Mouse (Mus musculus) G1E (cell line): ENCODE measurements at regions not wholly inside any gene's neighbourhood (a gene's known extent, or its start where the extent isn't known, plus 50 kb on each side); places are given as distances from the start of the nearest gene placed in this dataset.

Source experiments
- ATAC-seq: 2 replicates; pipeline ENCODE4 v1.8.0; 2016; ENCODE audit warnings: mild to moderate bottlenecking; ENCODE audit not compliant: insufficient number of reproducible peaks, poor library complexity, low FRiP score, severe bottlenecking; ENCODE audit errors: extremely low read depth
- DNase-seq: peaks from one replicate; pipeline ENCODE4 v3.0.0; 2012; ENCODE audit warnings: low spot score
- H3K27me3 ChIP-seq: 2 replicates; pipeline ENCODE4 v1.6.1; 2012; ENCODE audit warnings: mild to moderate bottlenecking, low read length, inconsistent platforms; ENCODE audit not compliant: insufficient read depth
- H3K36me3 ChIP-seq: replicated peaks from 2 replicates; pipeline ENCODE3; 2012; ENCODE audit warnings: mild to moderate bottlenecking, inconsistent platforms
- H3K4me1 ChIP-seq: 2 replicates; pipeline ENCODE4 v1.6.1; 2012; ENCODE audit warnings: low read depth, low read length, inconsistent platforms, mixed read lengths; ENCODE audit not compliant: insufficient read depth
- H3K4me3 ChIP-seq: 2 replicates; pipeline ENCODE4 v1.5.1; 2012; ENCODE audit warnings: low read depth, mild to moderate bottlenecking, inconsistent platforms, low read length, moderate library complexity, mixed read lengths
- H3K9me3 ChIP-seq: replicated peaks from 2 replicates; pipeline ENCODE4 v1.6.1; 2012; ENCODE audit warnings: inconsistent platforms
- CTCF ChIP-seq: IDR thresholded peaks from 2 replicates; pipeline ENCODE4 v1.5.1; 2012; ENCODE audit warnings: low read depth, low read length, inconsistent platforms, mixed read lengths
- GATA1 ChIP-seq: IDR thresholded peaks from 2 replicates; pipeline ENCODE4 v1.6.1; 2012; ENCODE audit warnings: borderline replicate concordance, low read length, inconsistent platforms, mixed read lengths
- GATA2 ChIP-seq: IDR thresholded peaks from 2 replicates; pipeline ENCODE4 v1.6.1; 2012; ENCODE audit warnings: low read depth, low read length, inconsistent platforms, borderline replicate concordance
- POLR2AphosphoS5 ChIP-seq: IDR thresholded peaks from 2 replicates; pipeline ENCODE4 v1.6.1; 2012; ENCODE audit warnings: low read depth, low read length, inconsistent platforms; ENCODE audit not compliant: insufficient replicate concordance
- TAL1 ChIP-seq: conservative IDR thresholded peaks from 2 replicates; pipeline ENCODE4 v1.6.1; 2012; ENCODE audit warnings: low read depth, low read length, inconsistent platforms, mixed read lengths

DNA sequence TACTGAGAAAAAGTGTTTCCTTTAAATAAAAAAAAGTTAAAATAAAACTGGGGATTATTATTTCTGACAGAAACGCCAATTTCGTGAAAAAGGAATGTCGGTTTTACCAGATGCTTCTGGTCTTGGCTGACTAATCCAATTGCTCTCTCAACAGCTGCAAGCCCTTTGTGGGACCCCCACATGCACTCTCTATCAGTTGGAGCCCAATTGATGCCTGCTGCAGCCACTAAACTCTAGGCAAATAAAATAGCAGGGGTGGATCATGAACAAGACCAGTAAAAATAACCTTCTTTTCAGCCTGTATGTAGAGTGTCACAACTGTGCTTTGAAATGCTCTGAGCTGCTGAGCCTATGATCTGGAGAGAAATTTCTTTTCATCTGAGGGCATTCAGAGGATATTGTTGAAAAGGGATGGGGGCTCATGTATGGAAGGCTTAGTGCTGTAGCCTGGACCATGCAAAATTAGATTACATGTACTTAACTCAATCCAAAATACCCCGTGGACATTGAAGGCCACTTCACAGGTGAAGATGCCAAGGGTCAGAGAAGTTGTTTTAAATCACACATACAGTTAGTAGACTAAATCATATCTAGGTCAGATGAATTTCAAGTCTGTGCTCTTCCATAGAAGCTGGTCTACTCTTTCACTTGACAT, 117.0 kb upstream of the Cep162 start:
- TF ChIP-seq POLR2AphosphoS5 (no peak), TAL1 (no peak), GATA1 (no peak)
- DNase-seq = no peak
- Histone ChIP-seq H3K4me3 (no peak overlapping the region), H3K4me1 (no peaks in the 10 kb centered on the region), H3K27me3 (no peaks in the 10 kb centered on the region), H3K36me3 (no peaks in the 10 kb centered on the region), H3K9me3 (no peaks in the 10 kb centered on the region)
- ATAC-seq = no peak

DNA sequence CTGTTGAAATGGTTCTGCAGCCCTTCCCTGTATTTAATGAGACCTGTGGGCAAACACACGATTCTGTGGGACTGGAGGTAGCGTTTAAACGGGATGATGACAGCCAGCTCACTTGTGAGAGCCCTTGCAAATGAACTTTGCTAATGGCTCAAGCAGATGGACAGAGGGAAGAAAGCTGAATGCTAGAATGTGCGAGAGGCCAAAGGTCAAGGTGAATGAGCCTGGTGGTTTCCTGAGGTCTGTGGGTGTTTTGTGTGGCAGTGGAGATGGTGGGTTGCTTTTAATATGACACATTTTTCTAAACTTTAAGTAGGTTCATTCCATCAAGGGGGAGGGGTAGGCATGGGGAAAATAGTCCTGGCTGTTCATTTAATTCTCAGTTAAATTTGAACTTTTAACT, 113.7 kb upstream of the Cep162 start:
- Histone ChIP-seq H3K27me3 (no peaks in the 10 kb centered on the region; the same call in 1 of the 2 replicates), H3K4me3 (no peak overlapping the region), H3K4me1 (no peaks in the 10 kb centered on the region), H3K36me3 (no peaks in the 10 kb centered on the region), H3K9me3 (no peaks in the 10 kb centered on the region)
- no peak for DNase-seq
- TF ChIP-seq GATA1 = no peak
- no peak for TF ChIP-seq GATA2
- TF ChIP-seq TAL1 = no peak
- TF ChIP-seq CTCF = no peak
- TF ChIP-seq POLR2AphosphoS5 = no peak
- ATAC-seq = no peak

DNA sequence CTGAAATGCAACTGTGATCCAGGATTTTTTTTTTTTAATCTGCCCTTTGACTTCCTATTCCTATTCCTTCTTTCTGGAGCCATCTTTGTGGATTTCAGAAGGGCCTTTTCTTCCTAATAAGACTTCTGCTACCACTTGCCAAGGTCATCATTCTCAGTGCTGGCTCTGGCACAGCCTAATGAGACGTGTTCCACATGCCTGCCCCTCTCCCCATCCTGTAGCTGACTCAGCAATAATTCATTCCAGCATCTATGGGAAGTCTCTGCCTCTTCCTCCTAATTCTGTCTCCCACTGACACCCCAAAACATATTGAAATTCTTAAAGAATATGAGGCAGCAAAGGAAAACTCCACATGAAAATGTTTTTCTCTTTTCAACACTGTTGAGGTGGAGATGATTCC, 91.7 kb upstream of the Cep162 start:
- H3K36me3 ChIP-seq = no peaks in the 10 kb centered on the region
- peaks cover 3% of the 10 kb centered on the region; the same call in 1 of the 2 replicates for H3K27me3 ChIP-seq
- ATAC-seq (no peak), DNase-seq (no peak)
- peaks cover 7% of the 10 kb centered on the region for H3K4me1 ChIP-seq
- H3K9me3 ChIP-seq = no peaks in the 10 kb centered on the region
- no peak overlapping the region for H3K4me3 ChIP-seq
- TF ChIP-seq GATA2 (no peak), CTCF (no peak), TAL1 (no peak), GATA1 (no peak), POLR2AphosphoS5 (no peak)

DNA sequence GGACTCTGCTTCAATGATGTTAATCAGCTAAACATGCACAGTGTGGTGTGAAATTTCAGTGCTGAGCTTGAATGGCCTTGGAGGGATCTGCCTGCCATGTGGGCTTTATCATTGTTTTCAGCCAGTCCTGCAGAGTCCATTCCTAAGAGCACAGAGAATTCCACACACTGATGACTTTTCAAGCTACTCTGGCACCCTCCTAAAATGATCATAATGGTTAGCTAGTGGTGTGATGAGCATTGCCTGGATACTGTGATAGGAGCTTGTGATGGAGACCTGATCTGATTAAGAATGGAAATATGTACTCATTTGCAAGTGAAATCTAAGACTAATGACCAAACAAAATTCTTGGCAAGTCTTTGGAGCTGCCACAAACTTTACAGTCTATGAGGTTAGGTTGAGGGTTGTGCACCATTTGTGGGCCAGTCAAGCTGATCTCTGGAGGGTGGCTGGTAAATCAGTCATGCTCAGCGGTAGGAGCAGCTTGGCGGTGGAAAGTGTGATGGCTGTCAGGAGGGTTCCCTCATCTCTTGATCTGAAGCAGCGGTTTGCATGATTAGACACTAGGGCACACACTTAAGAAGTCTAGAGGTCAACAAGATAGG, 91.0 kb upstream of the Cep162 start:
- DNase-seq (no peak), ATAC-seq (no peak)
- TF ChIP-seq CTCF (no peak), POLR2AphosphoS5 (no peak), TAL1 (no peak), GATA2 (no peak), GATA1 (no peak)

DNA sequence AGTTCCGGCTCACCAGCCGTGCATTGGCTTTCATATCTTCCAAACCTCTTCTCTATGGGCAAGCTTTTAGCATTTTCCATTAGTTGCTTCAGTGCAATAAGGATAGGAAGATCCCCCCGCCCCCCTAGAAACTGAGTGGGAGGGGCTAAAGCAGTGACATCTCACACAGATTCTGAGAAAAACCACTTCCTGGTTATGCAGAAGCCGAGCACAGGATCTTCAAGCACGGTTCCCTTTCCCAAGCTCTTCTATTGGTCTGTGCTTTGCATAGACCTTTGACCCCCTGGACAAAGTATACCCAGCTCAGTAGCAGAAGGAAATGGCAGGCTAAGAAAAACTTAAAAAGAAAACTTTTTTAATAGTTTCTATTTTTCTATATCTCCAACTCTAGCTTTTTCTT, 86.1 kb upstream of the Cep162 start:
- peak; percentile 94 for ATAC-seq
- Histone ChIP-seq H3K9me3 (no peaks in the 10 kb centered on the region), H3K36me3 (no peaks in the 10 kb centered on the region), H3K27me3 (no peaks in the 10 kb centered on the region), H3K4me1 (peaks cover 18% of the 10 kb centered on the region), H3K4me3 (no peak overlapping the region; the same call in 1 of the 2 replicates)
- TF ChIP-seq GATA1 (no peak), GATA2 (no peak), CTCF (no peak), TAL1 (no peak), POLR2AphosphoS5 (no peak)
- peak; percentile 57 for DNase-seq

More for the DNA sequence above, 91.0 kb upstream of the Cep162 start:
- Histone ChIP-seq H3K4me3 (no peak overlapping the region), H3K36me3 (no peaks in the 10 kb centered on the region), H3K4me1 (peaks cover 11% of the 10 kb centered on the region), H3K9me3 (no peaks in the 10 kb centered on the region), H3K27me3 (peaks cover 3% of the 10 kb centered on the region; the same call in 1 of the 2 replicates)

DNA sequence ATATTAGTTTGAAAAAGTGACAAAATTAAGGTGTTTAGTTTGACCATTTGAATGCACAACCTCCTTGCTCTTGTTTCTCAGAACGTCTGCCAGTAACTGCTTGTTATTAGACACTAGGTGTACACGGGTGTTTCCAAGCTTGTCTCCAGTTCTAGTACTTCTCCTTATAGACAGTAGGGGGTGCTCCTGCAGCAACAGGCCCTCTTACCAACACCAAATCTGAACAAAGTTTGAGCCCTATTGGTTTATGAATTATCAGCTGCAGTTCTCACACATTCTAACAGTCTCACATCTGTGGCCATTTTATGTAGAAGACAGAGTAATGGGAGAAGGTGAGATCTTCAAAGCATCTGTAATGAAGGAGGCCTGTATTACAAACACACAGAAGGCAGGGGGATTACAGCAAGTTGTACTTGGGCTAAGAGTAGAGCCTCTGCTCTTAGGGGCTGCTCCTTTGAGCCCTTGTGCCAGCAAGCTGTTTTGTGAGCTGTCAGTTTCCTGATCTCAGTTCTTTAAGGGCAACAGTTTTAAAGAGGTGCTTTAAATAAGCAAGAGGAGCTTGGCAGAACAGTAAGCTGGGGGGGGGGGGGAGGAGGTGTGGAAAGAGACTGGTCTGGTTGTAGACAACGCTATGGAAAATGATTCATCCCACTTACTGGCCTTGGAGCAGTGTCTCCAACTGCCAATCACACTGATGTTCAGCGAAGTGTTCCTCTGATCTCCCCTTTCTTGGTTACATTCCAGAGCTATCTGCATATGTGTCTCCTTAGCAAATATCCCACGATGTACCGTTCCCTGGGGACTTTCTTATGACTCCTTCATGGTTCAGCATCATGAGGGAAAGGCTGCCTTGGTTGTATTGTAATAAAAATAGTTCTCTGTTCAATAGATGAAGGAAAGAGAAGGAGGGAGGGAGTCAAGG, 71.3 kb upstream of the Cep162 start:
- Histone ChIP-seq H3K9me3 (no peaks in the 10 kb centered on the region), H3K36me3 (no peaks in the 10 kb centered on the region), H3K27me3 (peaks cover 3% of the 10 kb centered on the region; the same call in 1 of the 2 replicates), H3K4me3 (no peak overlapping the region), H3K4me1 (no peaks in the 10 kb centered on the region)
- peak; percentile 63 for ATAC-seq
- DNase-seq = peak; percentile 11
- TF ChIP-seq GATA2 (no peak), TAL1 (no peak), POLR2AphosphoS5 (no peak), CTCF (peak; percentile 50; the same call in 1 of the 2 replicates), GATA1 (no peak)
